Mouse (Mus musculus): ENCODE data around the gene Scarf2. TPM values are rescaled to one million over a fixed set of nuclear protein-coding genes. Genes with fewer than 3 reads are reported as not detected.

Gene Scarf2
- polyA plus RNA-seq, 1 experiment from 2014 or later: 11.5 TPM

Other genes starting within 250 kb of the Scarf2 start
- 0.27 and 0.29 TPM in 2 replicates for gene Lrrc74b, start 236.0 kb upstream of the Scarf2 start, polyA plus RNA-seq (2015; fragmentation: Nextera tagmentation; extraction: Ambion mirVana)
- gene P2rx6, start 235.4 kb upstream of the Scarf2 start, polyA plus RNA-seq (2015; fragmentation: Nextera tagmentation; extraction: Ambion mirVana): 0.60 and 0.80 TPM in 2 replicates
- 25.0 and 29.4 TPM in 2 replicates for gene Slc7a4, start 214.1 kb upstream of the Scarf2 start, polyA plus RNA-seq (2015; fragmentation: Nextera tagmentation; extraction: Ambion mirVana)
- 26.8 and 27.5 TPM in 2 replicates for gene Smpd4, start 177.9 kb upstream of the Scarf2 start, polyA plus RNA-seq (2015; fragmentation: Nextera tagmentation; extraction: Ambion mirVana)
- 4.0 and 6.7 TPM in 2 replicates for gene Ccdc74a, start 150.8 kb upstream of the Scarf2 start, polyA plus RNA-seq (2015; fragmentation: Nextera tagmentation; extraction: Ambion mirVana)
- gene Med15, start 64.4 kb upstream of the Scarf2 start, polyA plus RNA-seq (2015; fragmentation: Nextera tagmentation; extraction: Ambion mirVana): 38.0 and 43.0 TPM in 2 replicates
- 52.3 and 55.6 TPM in 2 replicates for gene Klhl22, start 37.7 kb upstream of the Scarf2 start, polyA plus RNA-seq (2015; fragmentation: Nextera tagmentation; extraction: Ambion mirVana)
- gene B830017H08Rik, start 35.8 kb downstream of the Scarf2 start, polyA plus RNA-seq (2015; fragmentation: Nextera tagmentation; extraction: Ambion mirVana): not detected in 2 replicates
- gene Car15, start 41.1 kb downstream of the Scarf2 start, polyA plus RNA-seq (2015; fragmentation: Nextera tagmentation; extraction: Ambion mirVana): 2.0 and 3.1 TPM in 2 replicates
- gene Gm20518, start 94.4 kb downstream of the Scarf2 start, polyA plus RNA-seq (2015; fragmentation: Nextera tagmentation; extraction: Ambion mirVana): 0.18 and 0.27 TPM in 2 replicates
- 0.08 TPM in 1 of 2 replicates, not detected in the other for gene Tssk1, start 96.9 kb downstream of the Scarf2 start, polyA plus RNA-seq (2015; fragmentation: Nextera tagmentation; extraction: Ambion mirVana)
- 68.2 and 70.7 TPM in 2 replicates for gene Dgcr2, start 101.3 kb downstream of the Scarf2 start, polyA plus RNA-seq (2015; fragmentation: Nextera tagmentation; extraction: Ambion mirVana)
- not detected in 2 replicates for gene Tssk2, start 101.4 kb downstream of the Scarf2 start, polyA plus RNA-seq (2015; fragmentation: Nextera tagmentation; extraction: Ambion mirVana)
- gene Ess2, start 114.1 kb downstream of the Scarf2 start, polyA plus RNA-seq (2015; fragmentation: Nextera tagmentation; extraction: Ambion mirVana): 29.7 and 29.8 TPM in 2 replicates
- 0.14 TPM in 1 of 2 replicates, not detected in the other for gene Gsc2, start 117.8 kb downstream of the Scarf2 start, polyA plus RNA-seq (2015; fragmentation: Nextera tagmentation; extraction: Ambion mirVana)
- gene Slc25a1, start 130.9 kb downstream of the Scarf2 start, polyA plus RNA-seq (2015; fragmentation: Nextera tagmentation; extraction: Ambion mirVana): 201 and 221 TPM in 2 replicates
- 0.37 TPM in 1 of 2 replicates, not detected in the other for gene Vpreb2, start 183.1 kb downstream of the Scarf2 start, polyA plus RNA-seq (2015; fragmentation: Nextera tagmentation; extraction: Ambion mirVana)

Data from intestine, embryonic 15.5 days (tissue).